8 mouse cellular contexts compared by ENCODE assay signal in genomic region chr9:75434172-75434793, GRCm38 (mm10). TPM values are rescaled to one million over a fixed set of nuclear protein-coding genes. Genes with fewer than 3 reads are reported as not detected.
DNase-seq lines count a peak whose midpoint lies in the region; TF ChIP-seq lines count a peak whose summit lies in the region.

No protein-coding gene starts in this region.

- no peaks in the 10 kb centered on the region for H3K27me3 ChIP-seq in hindbrain, embryonic 10.5 days (ENCODE audit: insufficient read depth, poor library complexity, severe bottlenecking)

- 55% methylated on average over 7 of the region's 7 CpGs for WGBS in hindbrain, embryonic 10.5 days

- H3K36me3 ChIP-seq in ES-E14 (ENCODE audit: control insufficient read depth, insufficient read depth, low read length, poor library complexity, severe bottlenecking), result no peaks in the 10 kb centered on the region
- no peaks in the 10 kb centered on the region for H3K36me3 ChIP-seq in hindbrain, embryonic 10.5 days

- H3K4me1 ChIP-seq in ES-E14 (ENCODE audit: control insufficient read depth in 2 of 2, insufficient read depth in 2 of 2, low read length in 2 of 2, poor library complexity in 1 of 2), result peaks cover 7 to 16% of the 10 kb centered on the region in 2 experiments
- H3K4me1 ChIP-seq in hindbrain, embryonic 10.5 days (replicated peaks), result peaks cover 28% of the 10 kb centered on the region

- in situ Hi-C loops in ES-E14 (cut with MboI; ENCODE audit: low sequenced_read_pairs in 2 of 2, unreplicated experiment in 2 of 2), result no loop called here

- DNase-seq in gastrocnemius, postnatal 10 days, result peak; percentile 17
- DNase-seq in gastrocnemius, postnatal 25 days, result no peak
- DNase-seq in ES-E14 (ENCODE audit: low read depth, low spot score), result peak; percentile 52
- peak; percentile 67 for DNase-seq in embryo, embryonic 11 days
- DNase-seq in hindbrain, embryonic 10.5 days (ENCODE audit: low spot score), result no peak
- peak; percentile 16 to 49 for DNase-seq in layer of hippocampus, postnatal 10 days (ENCODE audit: low spot score in 2 of 2)
- DNase-seq in mesoderm, embryonic 11.5 days (ENCODE audit: low read depth, low spot score), result peak; percentile 45
- peak; percentile 74 for DNase-seq in thymus, postnatal 14 days

- no peaks in the 10 kb centered on the region for H3K9me3 ChIP-seq in ES-E14 (ENCODE audit: control insufficient read depth, insufficient read depth, low read depth, low read length)
- H3K9me3 ChIP-seq in hindbrain, embryonic 10.5 days, result no peaks in the 10 kb centered on the region

- H3K9ac ChIP-seq in ES-E14 (ENCODE audit: insufficient read depth, low read depth, low read length, poor library complexity, severe bottlenecking), result no peak overlapping the region

- no peak overlapping the region for H3K4me3 ChIP-seq in ES-E14 (ENCODE audit: insufficient read depth in 1 of 2, low read depth in 1 of 2, low read length in 2 of 2, poor library complexity in 1 of 2, severe bottlenecking in 1 of 2)
- H3K4me3 ChIP-seq in hindbrain, embryonic 10.5 days, result no peak overlapping the region

- H3K27ac ChIP-seq in ES-E14 (ENCODE audit: insufficient read depth, low read depth, low read length, poor library complexity, severe bottlenecking), result no peak overlapping the region
- peak overlapping the region; percentile 31 for H3K27ac ChIP-seq in hindbrain, embryonic 10.5 days

TF ChIP-seq in ES-E14, 5 proteins besides CTCF, POLR2A, EP300 and RAD21:
- no peak for TF ChIP-seq ZNF384 (IDR thresholded peaks at IDR 0.05; ENCODE audit: low read depth, low read length)

RNA-seq across cellular contexts. Expression of gene Leo1, which starts 7.0 kb away (rescaled TPM):
- 10 to 100 TPM; 23.7 to 25.6 TPM for total RNA-seq in gastrocnemius, postnatal 10 days (2021)
- total RNA-seq in gastrocnemius, postnatal 25 days (2021), result 10 to 100 TPM; 12.3 to 21.3 TPM
- 54.7 and 66.2 TPM in 2 replicates for total RNA-seq in ES-E14 (2012; rRNA removed)
- 38.4 and 51.6 TPM in 2 replicates for polyA plus RNA-seq in hindbrain, embryonic 10.5 days (2016; fragmentation: Nextera tagmentation; extraction: Ambion mirVana)
- 10 to 100 TPM; 27.9 to 29.7 TPM for total RNA-seq in layer of hippocampus, postnatal 10 days (2021)

RNA-seq across cellular contexts. Expression of gene Mapk6, which starts 24.5 kb away (rescaled TPM):
- total RNA-seq in gastrocnemius, postnatal 10 days (2021), result 10 to 100 TPM; 36.7 to 44.2 TPM
- total RNA-seq in gastrocnemius, postnatal 25 days (2021), result 10 to 100 TPM; 25.9 to 30.0 TPM
- 81.8 and 85.9 TPM in 2 replicates for total RNA-seq in ES-E14 (2012; rRNA removed)
- 134 and 146 TPM in 2 replicates for polyA plus RNA-seq in hindbrain, embryonic 10.5 days (2016; fragmentation: Nextera tagmentation; extraction: Ambion mirVana)
- 10 to 100 TPM; 55.7 to 57.8 TPM for total RNA-seq in layer of hippocampus, postnatal 10 days (2021)

Comparison
In these comparisons a context has a peak if more than half of its experiments do, and no peak if none do; other contexts are left out.
1. DNase-seq: peak in gastrocnemius, postnatal 10 days (single experiment), ES-E14 (single experiment), embryo, embryonic 11 days (single experiment), layer of hippocampus, postnatal 10 days (2 of 2), mesoderm, embryonic 11.5 days (single experiment) and thymus, postnatal 14 days (single experiment); none in gastrocnemius, postnatal 25 days (single experiment) and hindbrain, embryonic 10.5 days (single experiment).